Mouse (Mus musculus): Measurements from ENCODE around the gene Cgnl1. TPM values are rescaled to one million over a fixed set of nuclear protein-coding genes. Genes with fewer than 3 reads are reported as not detected.
"Not testable (repeated sequence)": the region's sequence is repeated elsewhere in the genome, so short reads cannot be mapped to it uniquely, and the experiment has no call there.

Cgnl1 gene
- polyA plus RNA-seq, 1 experiment: 2.8 TPM

GRCm38 (mm10) chr9:71621968-71622367 is 149.4 kb downstream of the Cgnl1 start:
- H3K4me1 ChIP-seq (replicated peaks; ENCODE audit: control insufficient read depth, insufficient read depth, low read length): no peaks in the 10 kb centered on the region
- no peak overlapping the region for H3K27ac ChIP-seq (ENCODE audit: control insufficient read depth, insufficient read depth, low read length)
- no peak for DNase-seq
- H3K4me3 ChIP-seq (ENCODE audit: control insufficient read depth, insufficient read depth, low read length): no peak overlapping the region
- no peak for TF ChIP-seq POLR2A (IDR thresholded peaks at IDR 0.05; ENCODE audit: control insufficient read depth, extremely low read depth, insufficient read depth, low read length, poor library complexity)
- no peak for TF ChIP-seq CTCF (IDR thresholded peaks at IDR 0.05; ENCODE audit: borderline replicate concordance, control insufficient read depth, extremely low read depth, insufficient read depth, low read length, poor library complexity)
- H3K27me3 ChIP-seq (ENCODE audit: control insufficient read depth, insufficient read depth, low read length): no peaks in the 10 kb centered on the region
- 96% methylated on average over 4 of the region's 4 CpGs for WGBS
- no peaks in the 10 kb centered on the region for H3K36me3 ChIP-seq (ENCODE audit: control insufficient read depth, insufficient read depth, low read length)

GRCm38 (mm10) chr9:71620116-71620515 is 151.3 kb downstream of the Cgnl1 start:
- not testable (repeated sequence) for H3K36me3 ChIP-seq (ENCODE audit: control insufficient read depth, insufficient read depth, low read length); H3K4me3 ChIP-seq (ENCODE audit: control insufficient read depth, insufficient read depth, low read length); H3K27me3 ChIP-seq (ENCODE audit: control insufficient read depth, insufficient read depth, low read length); H3K4me1 ChIP-seq (replicated peaks; ENCODE audit: control insufficient read depth, insufficient read depth, low read length); DNase-seq; H3K27ac ChIP-seq (ENCODE audit: control insufficient read depth, insufficient read depth, low read length)
- 98% methylated on average over 5 of the region's 5 CpGs for WGBS

GRCm38 (mm10) chr9:71617363-71617762 is 154.0 kb downstream of the Cgnl1 start:
- Histone ChIP-seq H3K27me3 (ENCODE audit: control insufficient read depth, insufficient read depth, low read length) (no peaks in the 10 kb centered on the region), H3K4me1 (replicated peaks; ENCODE audit: control insufficient read depth, insufficient read depth, low read length) (no peaks in the 10 kb centered on the region), H3K4me3 (ENCODE audit: control insufficient read depth, insufficient read depth, low read length) (no peak overlapping the region), H3K27ac (ENCODE audit: control insufficient read depth, insufficient read depth, low read length) (no peak overlapping the region), H3K36me3 (ENCODE audit: control insufficient read depth, insufficient read depth, low read length) (no peaks in the 10 kb centered on the region)
- DNase-seq: peak; percentile 64
- TF ChIP-seq CTCF (IDR thresholded peaks at IDR 0.05; ENCODE audit: borderline replicate concordance, control insufficient read depth, extremely low read depth, insufficient read depth, low read length, poor library complexity): peak; percentile 65; the same call in 1 of the 2 replicates
- TF ChIP-seq POLR2A (IDR thresholded peaks at IDR 0.05; ENCODE audit: control insufficient read depth, extremely low read depth, insufficient read depth, low read length, poor library complexity): no peak
- WGBS: 53% methylated on average over 8 of the region's 8 CpGs

GRCm38 (mm10) chr9:71616185-71616584 is 155.2 kb downstream of the Cgnl1 start:
- Histone ChIP-seq H3K4me1 (replicated peaks; ENCODE audit: control insufficient read depth, insufficient read depth, low read length) (peaks cover 4% of the 10 kb centered on the region; the same call in 1 of the 2 replicates), H3K4me3 (ENCODE audit: control insufficient read depth, insufficient read depth, low read length) (no peak overlapping the region), H3K27me3 (ENCODE audit: control insufficient read depth, insufficient read depth, low read length) (no peaks in the 10 kb centered on the region), H3K27ac (ENCODE audit: control insufficient read depth, insufficient read depth, low read length) (no peak overlapping the region), H3K36me3 (ENCODE audit: control insufficient read depth, insufficient read depth, low read length) (no peaks in the 10 kb centered on the region)
- peak; percentile 83 for DNase-seq
- 17% methylated on average over 3 of the region's 3 CpGs for WGBS
- no peak for TF ChIP-seq POLR2A (IDR thresholded peaks at IDR 0.05; ENCODE audit: control insufficient read depth, extremely low read depth, insufficient read depth, low read length, poor library complexity)
- TF ChIP-seq CTCF (IDR thresholded peaks at IDR 0.05; ENCODE audit: borderline replicate concordance, control insufficient read depth, extremely low read depth, insufficient read depth, low read length, poor library complexity): no peak

- H3K27me3 ChIP-seq (ENCODE audit: control insufficient read depth, insufficient read depth, low read length): no peaks in the 10 kb centered on the region
- TF ChIP-seq CTCF (IDR thresholded peaks at IDR 0.05; ENCODE audit: borderline replicate concordance, control insufficient read depth, extremely low read depth, insufficient read depth, low read length, poor library complexity) (peak; percentile 38; the same call in 1 of the 2 replicates), POLR2A (IDR thresholded peaks at IDR 0.05; ENCODE audit: control insufficient read depth, extremely low read depth, insufficient read depth, low read length, poor library complexity) (no peak)
- whole genome bisulfite sequencing: 17% methylated on average over 2 of the region's 2 CpGs
- peaks cover 4% of the 10 kb centered on the region; the same call in 1 of the 2 replicates for H3K4me1 ChIP-seq (replicated peaks; ENCODE audit: control insufficient read depth, insufficient read depth, low read length)
- DNase-seq: peak; percentile 59
- H3K27ac ChIP-seq (ENCODE audit: control insufficient read depth, insufficient read depth, low read length): no peak overlapping the region
- no peaks in the 10 kb centered on the region for H3K36me3 ChIP-seq (ENCODE audit: control insufficient read depth, insufficient read depth, low read length)
- H3K4me3 ChIP-seq (ENCODE audit: control insufficient read depth, insufficient read depth, low read length): no peak overlapping the region
Observed at GRCm38 (mm10) chr9:71614643-71615042, 156.8 kb downstream of the Cgnl1 start.

- no peak overlapping the region for H3K4me3 ChIP-seq (ENCODE audit: control insufficient read depth, insufficient read depth, low read length)
- TF ChIP-seq POLR2A (IDR thresholded peaks at IDR 0.05; ENCODE audit: control insufficient read depth, extremely low read depth, insufficient read depth, low read length, poor library complexity) (no peak), CTCF (IDR thresholded peaks at IDR 0.05; ENCODE audit: borderline replicate concordance, control insufficient read depth, extremely low read depth, insufficient read depth, low read length, poor library complexity) (peak; percentile 48; the same call in 1 of the 2 replicates)
- DNase-seq: peak; percentile 23
- WGBS: 93% methylated on average over 6 of the region's 6 CpGs
- peaks cover 4% of the 10 kb centered on the region; the same call in 1 of the 2 replicates for H3K4me1 ChIP-seq (replicated peaks; ENCODE audit: control insufficient read depth, insufficient read depth, low read length)
- no peaks in the 10 kb centered on the region for H3K27me3 ChIP-seq (ENCODE audit: control insufficient read depth, insufficient read depth, low read length)
- H3K27ac ChIP-seq (ENCODE audit: control insufficient read depth, insufficient read depth, low read length): no peak overlapping the region
- H3K36me3 ChIP-seq (ENCODE audit: control insufficient read depth, insufficient read depth, low read length): no peaks in the 10 kb centered on the region
Observed at GRCm38 (mm10) chr9:71612981-71613380, 158.4 kb downstream of the Cgnl1 start.

GRCm38 (mm10) chr9:71611876-71612275 is 159.5 kb downstream of the Cgnl1 start:
- no peaks in the 10 kb centered on the region for H3K36me3 ChIP-seq (ENCODE audit: control insufficient read depth, insufficient read depth, low read length)
- DNase-seq: no peak
- 79% methylated on average over 4 of the region's 4 CpGs for WGBS
- H3K4me1 ChIP-seq (replicated peaks; ENCODE audit: control insufficient read depth, insufficient read depth, low read length): peaks cover 5% of the 10 kb centered on the region
- TF ChIP-seq CTCF (IDR thresholded peaks at IDR 0.05; ENCODE audit: borderline replicate concordance, control insufficient read depth, extremely low read depth, insufficient read depth, low read length, poor library complexity) (no peak), POLR2A (IDR thresholded peaks at IDR 0.05; ENCODE audit: control insufficient read depth, extremely low read depth, insufficient read depth, low read length, poor library complexity) (no peak)
- H3K4me3 ChIP-seq (ENCODE audit: control insufficient read depth, insufficient read depth, low read length): no peak overlapping the region
- H3K27me3 ChIP-seq (ENCODE audit: control insufficient read depth, insufficient read depth, low read length): no peaks in the 10 kb centered on the region
- H3K27ac ChIP-seq (ENCODE audit: control insufficient read depth, insufficient read depth, low read length): no peak overlapping the region

Measured in thymus, adult 2 months (tissue).